Mouse (Mus musculus) right cerebral cortex, postnatal 25 days (tissue): ENCODE data around the gene Taf1d.
A peak's percentile ranks its signal among the peaks of the same experiment; 100 is the strongest.
"Not testable (repeated sequence)": the region's sequence is repeated elsewhere in the genome, so short reads cannot be mapped to it uniquely, and the experiment has no call there.

ENCODE experiments used
- DNase-seq: peaks from one replicate; pipeline ENCODE4 v3.0.0; 2022

The Taf1d gene

DNA sequence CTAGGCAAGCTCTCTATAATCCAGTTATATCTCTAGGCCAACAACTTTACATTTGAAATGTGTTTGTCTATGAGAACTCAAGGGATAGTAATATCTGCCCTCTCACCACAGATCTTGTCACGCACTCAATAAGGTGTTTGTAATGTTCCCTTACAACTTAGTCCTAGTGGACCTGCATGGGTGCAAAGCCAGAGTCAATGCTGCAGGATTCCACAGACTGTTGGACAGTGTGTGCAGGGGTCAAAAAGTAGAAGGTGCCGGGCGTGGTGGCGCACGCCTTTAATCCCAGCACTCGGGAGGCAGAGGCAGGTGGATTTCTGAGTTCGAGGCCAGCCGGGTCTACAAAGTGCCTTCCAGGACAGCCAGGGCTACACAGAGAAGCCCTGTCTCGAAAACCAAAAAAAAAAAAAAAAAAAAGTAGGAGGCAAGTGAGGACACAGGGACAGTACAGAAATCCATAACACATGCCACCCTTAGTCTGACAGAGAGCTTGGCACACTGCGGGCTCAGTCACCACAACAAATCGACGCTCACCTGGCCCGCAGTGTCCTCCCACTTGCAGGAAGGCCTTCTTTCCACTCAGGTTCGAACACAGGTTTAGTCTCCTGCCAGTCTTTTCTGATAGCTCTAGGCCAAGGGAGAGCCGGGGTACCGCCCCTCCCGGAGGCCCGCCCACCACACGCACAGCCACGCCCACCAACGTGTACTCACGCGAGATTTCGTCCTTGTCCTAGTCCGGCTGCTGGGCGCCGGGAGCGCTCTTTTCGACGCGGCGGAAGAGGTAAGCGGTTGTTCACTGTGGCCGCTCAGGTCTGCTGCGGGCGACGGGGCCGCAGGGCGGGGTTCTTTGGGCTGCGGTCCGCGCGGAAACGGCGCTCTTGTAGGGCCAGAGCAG, at the start of gene Taf1d:
Gene Taf1d, plus strand, starts transcription at position 712 of the 895 bp plus-strand sequence.
- peak; percentile 94 for DNase-seq

DNA sequence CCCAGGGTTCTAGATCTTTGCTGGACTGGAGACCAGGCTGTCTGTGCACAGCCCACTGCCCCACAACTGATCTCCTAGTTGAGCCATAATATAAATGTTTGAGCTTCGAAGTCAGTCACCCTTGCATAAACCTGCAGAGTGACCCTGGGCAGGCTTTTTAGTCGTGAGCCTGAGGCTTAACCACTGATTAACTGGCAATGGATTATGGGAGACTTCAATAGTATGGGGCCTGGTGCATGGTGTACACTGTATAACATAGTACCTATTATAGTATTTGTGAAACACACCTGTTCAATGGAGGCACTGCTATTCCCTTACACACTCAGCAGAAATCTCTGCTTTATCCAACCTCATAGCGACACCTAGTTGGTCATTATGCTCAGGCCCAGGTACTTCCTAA, 49.8 kb upstream of the Taf1d start:
- no peak for DNase-seq

DNA sequence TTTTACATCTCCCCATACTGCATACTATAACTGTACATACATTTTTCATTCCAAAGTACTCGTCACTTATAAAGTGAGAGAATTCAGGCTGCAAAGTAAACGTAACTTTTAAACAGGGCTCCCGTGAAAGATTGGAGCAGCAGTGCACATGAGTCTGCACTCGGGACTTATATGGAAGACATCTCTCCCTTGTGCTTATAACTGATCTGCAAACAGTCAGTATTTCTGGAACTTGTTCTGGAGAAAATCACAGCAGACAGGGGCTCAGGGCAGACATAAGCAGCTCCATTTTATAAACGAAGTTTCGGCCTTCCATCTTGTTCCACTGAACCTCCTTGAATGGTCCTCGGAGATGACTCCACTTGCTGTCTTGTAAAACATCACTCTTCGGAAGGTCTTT, 44.0 kb upstream of the Taf1d start:
- DNase-seq: no peak

GRCm38 (mm10) chr9:15263487-15263886, 42.5 kb upstream of the Taf1d start:
- DNase-seq: no peak

DNA sequence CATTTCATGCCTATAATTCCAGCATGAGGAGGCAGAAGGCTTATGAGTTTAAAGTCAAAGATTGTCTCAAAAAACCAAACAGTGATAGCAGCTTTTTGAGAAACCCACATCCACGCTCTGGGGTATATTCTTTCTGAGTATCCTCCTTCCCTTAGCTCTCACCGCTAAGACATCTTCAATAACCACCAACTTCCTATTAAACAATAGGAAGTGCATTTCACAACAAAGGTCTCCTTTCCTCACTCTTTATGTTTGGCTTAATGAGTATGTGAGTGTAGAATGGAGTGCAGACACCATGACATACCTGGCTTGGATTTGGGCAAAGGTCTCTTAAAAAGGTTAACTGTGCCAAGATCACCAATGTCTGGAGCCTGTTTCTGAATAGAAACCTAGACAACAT, 32.0 kb upstream of the Taf1d start:
- DNase-seq: no peak

GRCm38 (mm10) chr9:15276855-15277254, 29.2 kb upstream of the Taf1d start:
- no peak for DNase-seq

GRCm38 (mm10) chr9:15278343-15278742, 27.7 kb upstream of the Taf1d start:
- no peak for DNase-seq

- no peak for DNase-seq
Observed at GRCm38 (mm10) chr9:15279139-15279648, 26.8 kb upstream of the Taf1d start.

DNA sequence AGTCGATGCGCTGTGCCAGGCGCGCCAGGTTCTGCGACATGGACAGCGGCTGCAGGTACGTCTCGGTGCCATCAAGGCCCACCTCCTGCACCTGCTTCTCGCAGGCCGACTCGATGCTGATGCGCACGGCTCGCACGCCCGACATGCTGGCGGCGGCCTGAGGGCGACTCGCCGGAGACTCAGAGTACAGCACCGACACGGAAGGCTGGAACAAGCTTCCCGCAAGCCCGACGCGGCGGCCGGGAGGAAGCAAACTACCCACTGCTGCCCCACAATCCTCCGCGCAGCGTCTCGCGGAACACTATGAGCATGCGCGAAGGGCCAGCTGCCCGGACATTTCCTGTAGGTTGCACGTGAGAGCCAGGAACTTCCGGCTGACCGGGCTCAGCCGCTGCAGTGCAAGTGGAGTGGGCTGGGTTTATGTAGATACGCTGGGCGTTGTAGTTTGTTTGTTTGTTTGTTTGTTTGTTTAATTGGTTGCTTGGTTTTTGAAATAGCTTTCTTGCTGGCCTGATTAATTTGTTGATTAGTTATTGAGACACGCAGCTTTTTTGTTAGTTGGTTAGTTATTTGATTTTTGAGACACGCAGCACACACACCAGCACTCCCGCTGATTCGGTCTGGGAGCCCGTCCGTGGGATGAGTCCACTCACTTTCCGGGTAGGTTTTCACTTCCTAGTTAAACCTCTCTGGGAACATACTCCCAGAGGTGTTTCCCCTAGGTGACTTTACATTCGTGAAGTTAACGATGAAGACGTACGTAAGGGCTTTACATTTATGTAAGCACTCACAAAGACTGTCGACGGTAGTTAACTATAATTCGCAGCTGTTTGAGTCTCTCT, 26.1 kb upstream of the Taf1d start, which contains the start of gene Med17:
Gene Med17, minus strand, starts transcription at position 283 of the 842 bp plus-strand sequence.
- peak; percentile 93 for DNase-seq

GRCm38 (mm10) chr9:15280491-15280879, 25.5 kb upstream of the Taf1d start:
- DNase-seq: no peak

DNA sequence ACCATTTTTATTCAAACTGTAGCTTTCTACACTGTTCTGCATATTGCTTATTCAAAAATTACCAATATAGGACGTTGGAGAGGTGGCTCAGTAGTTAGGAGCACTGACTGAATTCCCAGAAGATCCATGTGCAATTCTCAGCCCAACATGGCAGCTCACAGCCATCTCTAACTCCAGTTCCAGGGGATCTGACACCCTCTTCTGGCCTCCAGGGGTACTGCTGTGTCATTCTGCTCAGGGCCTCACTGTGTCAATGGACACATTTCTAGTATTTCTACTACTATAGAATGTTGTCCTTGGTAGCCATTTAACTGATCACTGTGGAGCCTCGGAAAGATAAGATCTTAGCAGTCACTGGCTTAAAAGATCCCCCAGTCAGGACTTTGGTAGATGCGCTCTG, 20.6 kb upstream of the Taf1d start:
- no peak for DNase-seq

- no peak for DNase-seq
Observed at GRCm38 (mm10) chr9:15287846-15288245, 18.2 kb upstream of the Taf1d start.

DNA sequence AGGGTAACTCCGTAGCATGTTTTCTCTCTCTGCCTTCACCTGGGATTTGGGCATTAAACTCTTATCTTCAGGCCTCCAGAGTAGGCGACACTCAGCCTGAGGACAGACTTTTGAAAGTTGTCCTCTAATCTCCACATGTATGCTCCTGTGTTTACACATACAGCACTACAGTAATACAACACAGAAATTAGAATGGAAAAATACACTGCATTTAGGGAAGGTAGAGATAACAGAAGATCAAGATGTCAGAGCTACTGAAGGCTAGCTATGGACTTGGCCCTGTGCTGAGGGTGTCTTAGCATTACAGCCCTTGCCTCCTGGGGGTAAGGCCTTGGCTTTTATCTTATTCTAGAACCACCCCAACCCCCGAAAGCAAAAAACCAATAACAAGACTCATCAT, 17.6 kb upstream of the Taf1d start:
- no peak for DNase-seq

GRCm38 (mm10) chr9:15289251-15289650, 16.8 kb upstream of the Taf1d start:
- DNase-seq: no peak

DNA sequence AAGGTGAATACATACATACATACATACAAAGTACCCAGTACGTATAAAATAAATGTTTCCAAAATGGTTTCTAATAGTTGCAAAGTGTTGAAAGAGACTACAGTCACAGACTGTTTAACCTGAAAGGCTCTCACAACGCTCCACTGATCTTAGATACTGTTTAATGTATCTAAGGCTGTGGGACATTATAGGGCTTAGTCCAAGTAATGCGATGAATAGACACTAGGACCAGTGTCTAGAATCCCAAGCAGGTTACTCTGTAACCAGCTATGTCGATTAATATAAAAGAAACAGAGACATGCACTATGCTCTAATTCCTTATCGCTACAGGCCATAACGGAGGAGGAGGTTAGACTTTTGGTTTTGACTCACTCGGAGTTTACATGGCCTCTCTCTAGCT, 8.9 kb upstream of the Taf1d start:
- DNase-seq: no peak

DNA sequence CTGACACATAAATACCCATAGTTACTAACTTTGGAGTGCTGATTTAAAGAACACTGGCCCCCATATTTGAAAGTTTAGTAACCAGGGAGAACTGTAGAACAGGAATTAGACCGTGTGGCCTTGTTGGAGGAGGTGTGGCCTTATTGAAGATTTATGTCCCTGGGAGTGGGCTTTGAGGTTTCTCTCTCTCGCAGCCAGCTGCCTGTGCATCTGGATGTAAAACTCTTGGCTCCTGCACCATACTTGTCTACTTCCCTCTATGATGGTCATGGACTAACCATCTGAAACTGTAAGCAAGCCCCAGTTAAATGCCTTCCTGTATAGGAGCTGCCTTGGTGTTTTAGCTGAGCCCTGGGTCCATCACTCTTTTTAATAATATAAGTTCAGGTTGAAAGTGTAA, 7.6 kb upstream of the Taf1d start:
- DNase-seq: no peak

- no peak for DNase-seq
Observed at GRCm38 (mm10) chr9:15300056-15300455, 6.0 kb upstream of the Taf1d start.

- no peak for DNase-seq
Observed at GRCm38 (mm10) chr9:15301399-15301798, 4.6 kb upstream of the Taf1d start.

- DNase-seq: not testable (repeated sequence)
Observed at GRCm38 (mm10) chr9:15302006-15302405, 4.0 kb upstream of the Taf1d start.

DNA sequence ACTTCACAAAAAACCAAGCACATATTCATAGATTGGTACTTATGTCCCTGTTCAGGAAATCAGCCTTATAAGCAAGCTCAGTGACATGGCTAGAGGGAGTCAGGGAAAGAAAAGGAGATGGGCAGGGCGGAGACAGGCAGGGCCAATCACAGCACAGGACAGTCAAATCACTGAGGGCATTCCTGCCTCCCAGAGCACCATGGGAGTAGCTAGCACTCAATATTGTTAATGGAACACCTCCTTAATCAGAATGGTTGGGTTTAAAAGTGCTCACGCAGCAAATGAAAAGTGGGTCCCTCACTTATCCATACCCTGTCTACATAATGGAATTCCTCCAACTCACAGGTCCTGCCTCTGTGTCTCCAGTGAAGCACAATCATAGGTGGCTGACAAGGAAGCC, 3.1 kb upstream of the Taf1d start:
- no peak for DNase-seq

DNA sequence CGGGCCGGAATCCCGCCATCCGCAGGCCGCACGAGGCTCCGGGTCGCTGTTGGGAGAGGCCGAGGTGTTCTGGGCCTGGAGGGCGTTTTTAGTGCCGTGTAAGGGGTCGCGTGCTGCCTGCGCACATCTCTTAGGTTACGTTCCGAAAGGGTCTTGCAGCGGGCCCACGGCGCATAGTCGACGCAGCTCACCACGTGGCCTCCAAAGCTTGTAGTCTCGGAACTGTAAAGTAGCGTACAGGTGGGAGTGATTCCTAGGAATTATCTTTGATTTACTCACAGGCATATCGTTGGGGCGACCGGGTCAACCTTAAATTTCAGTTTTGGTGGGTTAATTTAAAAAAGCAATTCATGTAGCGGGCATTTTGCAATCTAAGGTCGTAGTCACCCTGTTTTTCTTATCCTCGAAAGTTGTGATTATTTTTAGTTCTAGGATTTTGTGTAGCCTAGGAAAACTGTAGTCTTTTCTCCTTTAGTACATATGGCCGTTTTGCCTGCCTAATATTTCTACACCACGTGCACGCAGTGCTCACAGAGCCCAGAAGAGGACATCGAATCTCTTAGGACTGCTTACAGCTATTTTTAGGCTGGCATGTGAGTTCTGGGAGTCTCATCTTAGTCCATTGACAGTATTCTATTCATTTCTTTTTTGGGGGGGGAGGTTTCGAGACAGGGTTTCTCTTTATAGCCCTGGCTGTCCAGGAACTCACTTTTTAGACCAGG, 545 bp downstream of the Taf1d start, which contains the start of gene 4931406C07Rik:
Gene 4931406C07Rik, minus strand, starts transcription at position 51 of the 722 bp plus-strand sequence.
- DNase-seq: no peak

GRCm38 (mm10) chr9:15307257-15307656, 1.2 kb downstream of the Taf1d start:
- DNase-seq: no peak

GRCm38 (mm10) chr9:15308254-15308653, 2.2 kb downstream of the Taf1d start:
- no peak for DNase-seq
